Mouse (Mus musculus) limb, embryonic 11.5 days (tissue): ENCODE measurements around the gene St8sia1. TPM values are rescaled to one million over a fixed set of nuclear protein-coding genes. Genes with fewer than 3 reads are reported as not detected.

ENCODE experiments used
- ATAC-seq: fragments of 200-750 bp; cut with Nextera tagmentation; 2 replicates; pipeline ENCODE4 v1.8.0; 2017; ENCODE audit warnings: low read depth; ENCODE audit not compliant: insufficient number of reproducible peaks, low FRiP score, low TSS enrichment
- DNase-seq: peaks from one replicate; pipeline ENCODE4 v3.0.0-alpha.2; 2015; ENCODE audit warnings: low spot score
- H3K27ac ChIP-seq: fragments of 300-500 bp; sonication (generic); replicated peaks from 2 replicates; pipeline ENCODE4 v1.5.1; 2014; ENCODE audit warnings: low read depth, mild to moderate bottlenecking, low read length
- H3K27me3 ChIP-seq: fragments of 300-500 bp; sonication (generic); 2 replicates; pipeline ENCODE4 v1.6.1; 2014; ENCODE audit warnings: mild to moderate bottlenecking, low read length, mixed read lengths; ENCODE audit not compliant: control insufficient read depth, insufficient read depth
- H3K36me3 ChIP-seq: fragments of 300-500 bp; sonication (generic); 2 replicates; pipeline ENCODE4 v1.6.1; 2014; ENCODE audit warnings: mild to moderate bottlenecking, low read length, moderate library complexity, mixed read lengths; ENCODE audit not compliant: control insufficient read depth, insufficient read depth
- H3K4me1 ChIP-seq: fragments of 300-500 bp; sonication (generic); 2 replicates; pipeline ENCODE4 v1.6.1; 2014; ENCODE audit warnings: low read length, mixed read lengths; ENCODE audit not compliant: control insufficient read depth, insufficient read depth
- H3K4me2 ChIP-seq: fragments of 300-500 bp; sonication (generic); 2 replicates; pipeline ENCODE4 v1.6.1; 2014; ENCODE audit warnings: low read depth, mild to moderate bottlenecking, moderate library complexity; ENCODE audit not compliant: severe bottlenecking
- H3K4me3 ChIP-seq: fragments of 300-500 bp; sonication (generic); 2 replicates; pipeline ENCODE4 v1.5.1; 2014; ENCODE audit warnings: low read depth, low read length
- H3K9ac ChIP-seq: fragments of 300-500 bp; sonication (generic); 2 replicates; pipeline ENCODE4 v1.6.1; 2014; ENCODE audit warnings: mild to moderate bottlenecking, low read length
- H3K9me3 ChIP-seq: fragments of 300-500 bp; sonication (generic); 2 replicates; pipeline ENCODE4 v1.6.1; 2016; ENCODE audit warnings: low read length; ENCODE audit not compliant: control insufficient read depth
- WGBS: fragments of 180-500 bp; shearing (Covaris S2); extraction: QIAGEN DNeasy Blood & Tissue Kit; methylation state at CpG from one replicate; pipeline ENCODE4 v1.1.7; 2014; 5-methylcytosine and 5-hydroxymethylcytosine counted together
- polyA plus RNA-seq: library from polyadenylated mRNA; unstranded; fragments of >200 nt; fragmentation: Nextera tagmentation; extraction: Ambion mirVana; gene quantifications from 2 replicates; pipeline ENCODE4 v1.2.1, GENCODE M21; 2014

St8sia1 gene
- polyA plus RNA-seq, 1 experiment from 2014 or later, result 0.67 TPM

- Histone ChIP-seq H3K4me2 (no peak overlapping the region), H3K9me3 (no peaks in the 10 kb centered on the region), H3K27ac (no peak overlapping the region), H3K9ac (no peak overlapping the region), H3K4me3 (no peak overlapping the region), H3K36me3 (no peaks in the 10 kb centered on the region), H3K27me3 (no peaks in the 10 kb centered on the region), H3K4me1 (no peaks in the 10 kb centered on the region)
- DNase-seq (no peak), ATAC-seq (no peak)
- WGBS, result 35% methylated on average over 7 of the region's 7 CpGs
Measured at GRCm38 (mm10) chr6:142994821-142995220, 30.6 kb upstream of the St8sia1 start.

- H3K4me1 ChIP-seq, result no peaks in the 10 kb centered on the region
- no peak for DNase-seq
- H3K36me3 ChIP-seq, result no peaks in the 10 kb centered on the region
- no peak overlapping the region for H3K9ac ChIP-seq
- no peaks in the 10 kb centered on the region for H3K9me3 ChIP-seq
- H3K4me2 ChIP-seq, result no peak overlapping the region
- no peak overlapping the region for H3K4me3 ChIP-seq
- ATAC-seq, result no peak
- H3K27ac ChIP-seq, result no peak overlapping the region
- 39% methylated on average over 14 of the region's 14 CpGs for WGBS
- H3K27me3 ChIP-seq, result no peaks in the 10 kb centered on the region
Measured at GRCm38 (mm10) chr6:142993705-142994698, 29.8 kb upstream of the St8sia1 start.

GRCm38 (mm10) chr6:142992971-142993370 lies 28.7 kb upstream of the St8sia1 start:
- Histone ChIP-seq H3K4me3 (no peak overlapping the region), H3K27me3 (no peaks in the 10 kb centered on the region), H3K4me1 (no peaks in the 10 kb centered on the region), H3K4me2 (no peak overlapping the region), H3K9ac (no peak overlapping the region), H3K36me3 (no peaks in the 10 kb centered on the region), H3K27ac (no peak overlapping the region), H3K9me3 (no peaks in the 10 kb centered on the region)
- ATAC-seq, result no peak
- whole genome bisulfite sequencing, result 78% methylated on average over 2 of the region's 2 CpGs
- no peak for DNase-seq

DNA sequence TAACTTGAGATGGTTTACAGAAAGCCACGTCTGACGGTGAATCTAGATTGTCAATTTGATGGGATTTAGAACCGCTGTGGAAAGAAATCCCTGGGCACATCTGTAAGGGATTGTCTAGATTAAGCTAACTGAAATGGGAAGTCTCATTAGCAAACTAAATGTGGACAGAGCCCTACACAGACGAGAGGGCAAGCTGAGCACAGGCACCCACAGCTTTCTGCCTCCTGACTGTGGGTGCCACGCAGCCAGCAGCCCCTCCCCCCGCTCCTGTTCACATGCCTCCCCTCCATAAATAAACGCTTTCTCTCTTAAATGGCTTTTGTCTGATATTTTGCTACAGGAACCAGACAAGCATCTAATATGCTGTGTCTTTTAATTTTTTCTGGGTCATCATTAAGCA lies 27.8 kb upstream of the St8sia1 start:
- DNase-seq (no peak), ATAC-seq (no peak)
- no peaks in the 10 kb centered on the region for H3K4me1 ChIP-seq

DNA sequence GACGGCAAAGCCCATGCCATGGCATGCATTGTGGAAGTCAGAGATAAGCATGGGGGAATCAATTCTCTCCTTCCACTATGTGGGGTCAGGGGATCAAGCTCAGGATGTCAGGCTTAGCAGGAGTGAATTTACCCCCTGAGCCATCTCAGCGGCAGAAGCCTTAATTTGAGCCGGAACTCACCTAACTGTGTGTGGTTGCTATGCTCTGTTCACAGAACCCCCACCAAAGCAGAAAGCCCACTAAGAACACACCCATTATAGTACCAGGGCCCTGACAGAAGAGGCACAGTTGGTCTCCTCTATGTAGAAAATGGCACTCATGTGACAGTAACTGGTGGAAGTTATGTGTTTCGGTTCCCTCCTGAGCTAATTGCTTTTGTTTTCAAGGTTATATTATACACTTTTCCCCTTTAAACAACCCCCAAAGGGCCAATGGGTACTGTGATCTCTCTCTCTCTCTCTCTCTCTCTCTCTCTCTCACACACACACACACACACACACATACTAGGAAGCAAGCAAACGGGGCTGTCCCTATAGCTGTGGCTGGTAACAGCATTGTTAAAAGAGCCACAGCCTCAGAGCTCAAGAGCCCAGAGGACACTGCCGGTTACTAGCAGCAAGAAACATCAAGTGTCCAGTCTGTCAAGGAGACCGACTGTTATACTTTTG lies 27.3 kb upstream of the St8sia1 start:
- ATAC-seq (no peak), DNase-seq (no peak)
- Histone ChIP-seq H3K36me3 (no peaks in the 10 kb centered on the region), H3K4me3 (no peak overlapping the region), H3K4me1 (no peaks in the 10 kb centered on the region), H3K27ac (no peak overlapping the region), H3K4me2 (no peak overlapping the region), H3K9me3 (no peaks in the 10 kb centered on the region), H3K9ac (no peak overlapping the region), H3K27me3 (no peaks in the 10 kb centered on the region)
- 42% methylated on average over 7 of the region's 7 CpGs for WGBS

More for the DNA sequence above, 27.8 kb upstream of the St8sia1 start:
- no peaks in the 10 kb centered on the region for H3K9me3 ChIP-seq
- no peaks in the 10 kb centered on the region for H3K27me3 ChIP-seq
- no peak overlapping the region for H3K4me3 ChIP-seq
- no peak overlapping the region for H3K27ac ChIP-seq
- H3K4me2 ChIP-seq, result no peak overlapping the region
- H3K9ac ChIP-seq, result no peak overlapping the region
- no peaks in the 10 kb centered on the region for H3K36me3 ChIP-seq
- 49% methylated on average over 7 of the region's 7 CpGs for WGBS

- no peaks in the 10 kb centered on the region for H3K36me3 ChIP-seq
- H3K27ac ChIP-seq, result no peak overlapping the region
- DNase-seq (no peak), ATAC-seq (no peak)
- H3K9me3 ChIP-seq, result no peaks in the 10 kb centered on the region
- no peaks in the 10 kb centered on the region for H3K27me3 ChIP-seq
- WGBS, result 80% methylated on average over 9 of the region's 9 CpGs
- H3K4me2 ChIP-seq, result no peak overlapping the region
- H3K9ac ChIP-seq, result no peak overlapping the region
- no peak overlapping the region for H3K4me3 ChIP-seq
- H3K4me1 ChIP-seq, result no peaks in the 10 kb centered on the region
Measured at GRCm38 (mm10) chr6:142990516-142990915, 26.3 kb upstream of the St8sia1 start.

DNA sequence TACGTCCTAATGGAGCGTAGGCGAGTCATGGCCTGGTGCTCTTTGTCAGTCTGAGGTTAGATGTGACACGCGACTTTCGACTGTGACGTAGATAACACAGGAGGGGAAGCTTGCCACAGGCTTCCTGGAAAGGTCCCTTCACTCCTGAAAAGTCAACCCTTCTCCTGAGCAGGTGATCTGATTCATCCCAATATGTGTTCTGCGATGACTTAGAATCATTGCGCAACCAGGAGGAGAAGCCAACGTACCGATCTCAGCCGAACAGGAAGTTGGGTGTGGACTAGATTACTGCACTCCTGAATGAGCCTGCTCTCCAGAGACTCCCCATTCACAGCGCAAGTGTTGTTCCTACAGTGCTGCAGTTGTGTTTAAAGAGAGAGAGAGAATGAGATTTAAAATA lies 25.2 kb upstream of the St8sia1 start:
- Histone ChIP-seq H3K4me2 (no peak overlapping the region), H3K4me3 (no peak overlapping the region), H3K9ac (no peak overlapping the region), H3K9me3 (no peaks in the 10 kb centered on the region), H3K4me1 (no peaks in the 10 kb centered on the region), H3K27me3 (no peaks in the 10 kb centered on the region), H3K27ac (no peak overlapping the region), H3K36me3 (no peaks in the 10 kb centered on the region)
- ATAC-seq (no peak), DNase-seq (no peak)
- 91% methylated on average over 13 of the region's 13 CpGs for WGBS

- Histone ChIP-seq H3K4me2 (no peak overlapping the region), H3K4me1 (no peaks in the 10 kb centered on the region), H3K27me3 (no peaks in the 10 kb centered on the region), H3K9ac (no peak overlapping the region), H3K4me3 (no peak overlapping the region), H3K36me3 (no peaks in the 10 kb centered on the region), H3K27ac (no peak overlapping the region), H3K9me3 (no peaks in the 10 kb centered on the region)
- ATAC-seq, result no peak
- 32% methylated on average over 10 of the region's 10 CpGs for WGBS
- peak; percentile 83 for DNase-seq
Measured at GRCm38 (mm10) chr6:142988753-142989152, 24.5 kb upstream of the St8sia1 start.
